Mouse (Mus musculus): Measurements from ENCODE around the gene Unc93b1.
A peak's percentile ranks its signal among the peaks of the same experiment; 100 is the strongest.
"Not testable (repeated sequence)": the region's sequence is repeated elsewhere in the genome, so short reads cannot be mapped to it uniquely, and the experiment has no call there.

The Unc93b1 gene

DNA sequence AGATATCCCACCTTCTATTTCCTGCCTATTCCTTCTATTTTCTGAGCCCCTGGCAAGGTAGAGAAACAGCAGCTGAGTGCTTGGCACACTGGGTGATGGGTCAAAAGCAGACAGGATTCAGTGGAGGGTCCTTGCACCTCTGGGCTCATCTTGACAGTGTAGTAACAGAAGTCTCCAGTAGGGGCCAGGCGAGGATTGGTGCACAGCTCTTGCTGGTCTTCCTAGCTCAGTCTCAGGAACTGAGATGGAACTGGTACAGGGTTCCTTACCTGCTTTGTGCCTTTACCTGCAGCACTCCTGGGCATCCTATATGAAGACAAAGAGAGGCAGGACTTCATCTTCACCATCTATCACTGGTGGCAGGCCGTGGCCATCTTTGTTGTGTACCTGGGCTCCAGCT is 11.7 kb downstream of the Unc93b1 start:
- peak; percentile 77 for DNase-seq (ENCODE audit: low read depth, low spot score)

DNA sequence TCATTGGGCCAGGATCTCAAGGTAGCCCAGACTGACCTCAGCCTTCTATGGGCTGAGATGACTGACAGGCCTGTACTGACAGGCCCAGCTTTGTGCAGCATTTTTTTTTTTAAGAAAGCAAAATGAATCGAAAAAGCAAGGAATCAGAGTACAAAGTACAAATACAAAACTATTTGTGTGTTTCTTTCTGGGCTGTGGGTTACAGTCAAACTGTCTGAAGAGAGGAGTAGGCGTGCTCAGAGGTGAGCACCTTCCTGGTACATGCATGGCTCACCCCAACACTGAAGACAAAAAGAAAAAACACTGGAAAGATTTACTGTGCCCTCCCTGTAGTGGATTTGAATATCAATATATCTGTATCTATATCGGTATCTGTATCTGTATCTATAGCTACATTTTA is 12.8 kb downstream of the Unc93b1 start:
- no peak for DNase-seq (ENCODE audit: low read depth, low spot score)

DNA sequence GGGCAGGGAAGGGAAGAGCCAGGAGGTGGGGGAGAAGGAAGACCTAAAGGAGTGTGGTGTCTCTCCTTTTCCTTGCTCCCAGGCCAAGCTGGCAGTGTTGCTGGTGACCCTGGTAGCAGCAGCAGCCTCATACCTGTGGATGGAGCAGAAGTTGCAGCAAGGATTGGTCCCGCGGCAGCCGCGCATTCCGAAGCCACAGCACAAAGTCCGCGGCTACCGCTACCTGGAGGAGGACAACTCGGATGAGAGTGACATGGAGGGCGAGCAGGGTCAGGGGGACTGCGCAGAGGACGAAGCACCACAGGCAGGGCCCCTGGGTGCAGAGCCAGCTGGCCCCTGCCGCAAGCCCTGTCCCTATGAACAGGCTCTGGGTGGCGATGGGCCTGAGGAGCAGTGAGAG is 13.6 kb downstream of the Unc93b1 start:
- no peak for DNase-seq (ENCODE audit: low read depth, low spot score)

DNA sequence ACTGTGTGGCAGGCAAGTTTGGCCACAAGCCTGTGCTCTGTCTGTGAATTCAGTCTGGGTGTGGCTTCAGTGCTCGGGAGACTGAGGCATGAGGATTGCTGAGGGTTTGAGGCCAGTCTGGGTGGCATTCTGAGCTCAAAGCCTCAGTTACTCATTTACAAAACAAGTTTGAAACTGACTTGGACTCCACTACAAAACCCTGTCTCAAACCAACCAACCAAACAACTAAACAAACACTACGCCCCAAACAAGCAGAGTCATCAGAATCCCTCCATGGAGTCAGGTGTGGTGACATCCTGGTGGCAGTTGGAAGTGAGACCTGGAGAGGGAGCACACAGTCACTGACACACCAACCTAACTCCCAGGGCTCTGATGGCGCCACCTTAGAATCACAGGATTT is 15.3 kb downstream of the Unc93b1 start:
- no peak for DNase-seq (ENCODE audit: low read depth, low spot score)

DNA sequence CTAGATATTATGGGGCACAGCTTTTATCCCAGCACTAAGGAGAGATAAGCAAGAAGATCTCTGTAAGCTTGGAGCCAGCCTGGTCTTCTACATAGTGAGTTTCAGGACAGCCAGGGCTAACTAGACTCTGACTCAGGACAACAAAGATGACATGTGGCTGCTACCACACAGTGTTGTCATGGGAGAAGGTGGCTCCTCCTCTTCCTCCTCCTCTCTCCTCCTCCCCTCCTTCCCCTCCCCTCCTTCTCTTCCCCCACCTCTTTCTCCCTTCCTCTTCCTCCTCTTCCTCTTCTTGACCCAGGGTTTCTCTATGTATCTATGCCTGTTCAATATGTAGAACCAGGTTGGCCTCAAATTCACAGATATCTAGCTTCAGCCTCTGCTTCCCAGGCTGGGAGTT is 16.5 kb downstream of the Unc93b1 start:
- no peak for DNase-seq (ENCODE audit: low read depth, low spot score)

DNA sequence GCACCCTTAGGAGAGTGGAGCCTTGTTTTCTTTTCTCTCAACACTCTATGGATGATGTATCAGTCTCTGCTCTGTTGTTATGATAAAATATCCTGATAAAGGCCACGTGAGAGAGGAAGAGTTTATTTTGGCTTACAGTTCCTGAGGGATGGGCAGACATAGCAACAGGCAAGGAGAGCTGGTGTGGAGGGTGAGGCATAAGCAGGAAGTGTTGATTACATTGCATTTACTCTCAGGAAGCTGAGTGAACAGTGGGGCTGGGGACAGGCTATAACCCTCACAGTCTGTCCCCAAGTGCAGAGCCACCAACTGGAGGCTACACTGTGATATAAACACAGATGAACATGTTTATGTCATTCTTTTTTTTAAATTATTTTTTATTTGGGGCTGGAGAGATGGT is 17.1 kb downstream of the Unc93b1 start:
- no peak for DNase-seq (ENCODE audit: low read depth, low spot score)

DNA sequence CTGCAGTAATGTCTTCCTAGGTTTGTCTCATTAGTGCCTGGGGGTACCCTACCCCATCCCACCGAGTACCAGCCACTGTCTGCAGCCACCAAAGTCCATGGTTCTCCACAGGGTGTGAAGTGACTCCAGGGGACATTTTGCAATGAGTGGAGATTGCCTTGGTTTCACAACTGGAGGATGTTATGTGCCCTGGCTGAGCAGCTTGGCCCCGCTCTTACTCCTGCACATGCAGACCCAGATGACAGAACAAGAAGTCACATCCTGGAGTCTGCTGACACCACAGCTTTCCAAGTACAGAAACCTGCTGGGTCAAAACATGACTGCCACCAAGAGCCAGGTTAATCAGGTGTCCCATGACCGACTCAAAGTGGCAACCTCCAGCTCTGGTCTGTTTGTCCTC is 20.0 kb downstream of the Unc93b1 start:
- no peak for DNase-seq (ENCODE audit: low read depth, low spot score)

DNA sequence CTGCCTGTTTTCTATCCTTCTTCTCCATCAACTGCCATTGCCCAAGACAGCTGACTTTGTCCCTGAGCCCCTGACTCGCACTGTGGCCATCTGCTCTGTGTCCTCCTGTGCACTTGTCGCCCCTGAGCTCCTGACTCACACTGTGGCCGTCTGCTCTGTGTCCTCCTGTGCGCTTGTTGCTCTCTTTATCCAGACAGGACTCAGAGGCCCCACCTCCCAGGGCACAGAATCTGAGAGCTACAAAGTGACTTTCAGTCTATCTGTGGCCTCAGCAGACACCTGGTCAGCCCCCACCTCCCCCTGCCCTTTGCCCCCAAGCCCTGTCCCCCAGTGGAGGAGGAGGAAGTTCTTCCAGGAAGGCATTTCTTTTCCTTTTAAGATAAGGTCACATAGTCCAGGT is 20.8 kb downstream of the Unc93b1 start:
- DNase-seq (ENCODE audit: low read depth, low spot score) = peak; percentile 62

DNA sequence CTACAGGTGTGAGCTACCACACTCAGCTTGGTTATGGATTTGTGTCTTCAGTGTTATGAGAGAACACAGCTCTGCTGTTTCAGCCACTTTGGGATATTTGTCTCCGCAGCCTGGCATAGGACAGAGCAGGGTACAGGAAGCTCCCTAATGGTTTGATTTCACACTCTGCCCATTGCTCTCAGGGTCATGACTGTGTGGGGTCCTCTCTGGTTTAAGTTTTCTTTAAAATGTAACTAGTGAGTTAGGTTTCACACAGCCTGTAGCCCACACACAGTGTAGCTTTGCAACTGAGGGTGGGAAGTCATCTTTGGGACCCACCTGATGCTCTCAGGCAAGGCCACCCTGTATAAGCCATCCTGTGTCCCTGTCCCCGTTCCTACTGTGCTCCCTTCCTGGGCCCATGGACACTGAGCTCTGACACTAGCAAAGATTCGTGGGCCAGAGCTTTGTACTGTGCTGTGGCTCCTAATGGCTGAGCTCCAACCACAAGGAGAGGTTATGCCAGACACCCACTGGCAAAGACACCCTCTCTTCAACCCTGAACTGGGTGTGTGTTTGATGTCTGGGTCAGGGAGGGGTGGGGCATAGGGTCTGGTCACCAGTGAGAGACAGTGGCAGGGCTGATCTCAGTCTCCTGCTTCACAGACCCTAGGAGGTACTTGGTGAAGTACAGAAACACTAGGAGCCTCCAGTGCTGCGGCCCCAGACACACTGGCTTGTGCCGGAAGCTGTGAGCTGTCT is 22.5 kb downstream of the Unc93b1 start:
- not testable (repeated sequence) for DNase-seq (ENCODE audit: low read depth, low spot score)

DNA sequence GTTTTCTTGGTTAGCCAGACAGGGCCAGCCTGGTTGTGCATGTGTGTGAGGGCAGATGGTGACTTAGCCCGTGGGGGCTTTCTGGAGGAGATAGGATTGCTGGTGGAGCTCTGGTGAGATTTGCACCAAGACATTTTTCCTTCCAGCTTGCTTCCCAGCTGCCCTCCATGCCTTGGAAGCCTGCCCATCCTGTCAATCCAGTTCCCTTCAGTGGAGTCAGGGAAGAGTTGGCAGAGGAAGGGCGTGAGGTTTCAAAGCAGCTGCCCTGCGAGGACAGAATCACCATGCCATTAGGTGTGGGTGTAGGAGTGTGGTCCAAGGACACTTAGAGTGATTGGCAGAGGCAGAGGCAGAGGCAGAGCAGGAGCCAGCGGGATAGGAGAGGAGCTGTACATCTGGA is 23.5 kb downstream of the Unc93b1 start, which contains the start of gene Aldh3b3:
Gene Aldh3b3, plus strand, starts transcription at position 176 of the 400 bp plus-strand sequence.
- DNase-seq (ENCODE audit: low read depth, low spot score) = peak; percentile 22

DNA sequence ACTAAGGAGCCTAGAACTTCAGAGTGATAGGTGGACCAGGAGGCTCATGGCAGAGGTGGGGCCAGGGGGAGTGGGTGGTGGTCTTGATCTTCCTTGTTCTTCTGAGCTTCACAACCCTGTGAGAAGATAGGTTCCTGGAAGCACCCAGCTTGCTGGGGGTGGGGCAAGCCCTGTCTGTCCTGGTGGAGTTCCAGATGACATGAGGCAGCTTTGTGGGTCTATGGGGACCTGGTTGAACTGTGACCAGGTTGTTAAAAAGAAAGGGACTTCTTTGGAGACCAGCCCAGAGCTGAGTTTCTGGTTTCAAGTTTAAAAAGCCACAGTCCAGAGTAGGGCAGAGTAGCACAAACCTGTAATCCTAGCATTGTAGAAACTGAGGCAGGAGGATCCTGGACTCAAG is 24.0 kb downstream of the Unc93b1 start:
- DNase-seq (ENCODE audit: low read depth, low spot score) = no peak

DNA sequence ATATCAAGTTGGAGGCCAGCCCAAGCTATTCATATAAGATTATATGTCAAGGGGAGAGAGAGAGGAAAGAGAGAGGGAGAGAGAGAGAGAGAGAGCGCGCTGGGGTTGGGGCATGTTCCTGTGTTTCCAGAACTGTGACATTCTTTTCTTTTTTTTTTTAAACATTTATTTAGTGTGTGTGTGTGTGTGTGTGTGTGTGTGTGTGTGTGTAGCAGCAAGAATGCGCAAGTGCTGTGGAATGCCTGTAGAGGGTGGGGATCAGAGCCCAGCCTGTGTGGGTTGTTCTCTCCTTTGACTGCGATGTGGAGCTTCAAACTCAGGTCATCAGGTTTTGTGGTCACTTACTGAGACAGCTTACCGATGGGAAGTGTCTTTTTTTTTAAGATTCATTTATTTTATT is 25.2 kb downstream of the Unc93b1 start:
- DNase-seq (ENCODE audit: low read depth, low spot score) = no peak

DNA sequence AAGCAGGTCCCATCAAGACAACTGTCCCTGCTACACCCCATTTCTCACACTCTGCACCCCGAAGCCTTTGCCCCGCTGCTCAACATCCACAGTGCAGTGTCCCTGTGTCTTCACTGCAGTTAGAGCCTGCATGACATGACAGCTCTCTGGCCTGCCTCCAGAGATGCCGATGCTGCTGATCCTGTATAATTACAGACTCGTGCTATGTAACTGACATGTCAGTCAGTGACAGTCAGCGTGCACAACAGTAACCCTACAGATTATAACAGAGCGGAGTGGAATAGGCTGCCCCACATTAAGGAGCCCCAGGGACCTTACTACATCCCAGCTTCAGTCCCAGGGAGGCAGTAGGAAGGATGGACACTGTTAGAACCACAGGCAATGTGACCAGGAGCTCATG is 26.8 kb downstream of the Unc93b1 start:
- not testable (repeated sequence) for DNase-seq (ENCODE audit: low read depth, low spot score)

DNA sequence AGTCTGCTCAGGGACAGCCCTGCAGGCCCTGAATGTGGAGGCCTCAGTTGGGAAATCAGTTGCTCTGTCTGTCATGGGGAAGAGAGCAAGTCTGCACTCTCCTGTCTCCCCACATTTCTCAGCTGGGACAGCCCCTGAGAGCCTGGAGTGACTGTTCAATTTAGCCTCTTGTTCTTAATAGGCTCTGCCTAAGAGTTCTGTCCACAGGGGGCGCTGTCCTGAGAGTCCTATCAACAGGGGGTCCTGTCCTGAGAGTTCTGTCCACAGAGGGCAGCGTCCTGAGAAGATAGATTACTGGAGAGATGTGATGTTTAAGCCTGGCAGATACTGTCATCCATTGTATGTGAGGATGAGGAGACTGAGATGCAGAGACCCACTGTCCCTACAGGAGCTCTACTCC is 27.5 kb downstream of the Unc93b1 start:
- DNase-seq (ENCODE audit: low read depth, low spot score) = peak; percentile 22

DNA sequence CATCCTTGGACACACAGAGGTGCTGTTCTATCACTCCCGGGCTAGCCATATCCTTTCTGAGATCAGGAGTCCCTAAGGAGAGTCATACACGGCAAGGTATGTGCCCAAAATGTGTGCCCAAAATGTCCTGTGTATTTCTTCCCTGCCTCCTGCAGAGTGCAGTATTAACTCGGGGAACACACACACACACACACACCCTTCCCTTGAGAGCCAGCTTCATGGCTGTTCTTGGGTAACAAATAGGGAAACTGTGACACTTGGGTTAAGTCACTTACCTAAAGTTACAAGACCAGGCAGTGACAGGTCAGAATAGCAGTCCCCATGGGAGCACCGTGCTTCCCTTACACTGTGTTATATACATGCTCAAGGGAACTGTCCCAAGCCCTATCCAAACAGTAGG is 29.0 kb downstream of the Unc93b1 start:
- DNase-seq (ENCODE audit: low read depth, low spot score) = no peak

DNA sequence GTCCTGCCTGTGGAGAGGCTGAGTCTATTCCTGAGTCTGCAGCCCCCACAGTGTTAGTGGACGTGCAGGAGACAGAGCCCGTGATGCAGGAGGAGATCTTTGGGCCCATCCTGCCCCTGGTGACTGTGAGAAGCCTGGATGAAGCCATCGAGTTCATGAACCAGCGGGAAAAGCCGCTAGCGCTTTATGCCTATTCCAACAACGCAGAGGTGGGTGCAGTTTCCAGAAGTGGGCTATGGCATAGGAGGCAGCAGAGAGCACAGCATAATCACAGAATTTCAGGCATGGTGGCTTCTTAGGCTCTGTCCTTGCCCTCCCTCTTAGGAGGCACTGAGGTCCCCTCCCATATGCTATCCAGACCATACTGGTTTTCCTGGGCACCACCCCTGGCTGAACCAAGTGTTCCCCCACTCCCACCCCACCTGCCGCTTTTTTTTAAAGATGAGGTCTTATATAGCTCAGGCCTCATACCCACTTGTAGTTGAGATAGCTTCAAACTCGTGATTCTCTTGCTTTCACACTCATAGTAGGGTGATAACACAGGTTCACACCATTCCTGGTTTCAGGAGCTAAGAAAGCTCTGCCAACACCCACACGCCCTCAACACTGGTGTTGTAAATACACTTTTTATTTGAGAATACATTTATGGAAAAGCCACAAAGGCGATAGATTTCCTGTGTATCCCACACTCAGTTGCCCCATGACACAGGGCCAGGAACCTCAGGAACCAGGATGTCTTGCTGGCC is 31.5 kb downstream of the Unc93b1 start:
- DNase-seq (ENCODE audit: low read depth, low spot score) = peak; percentile 56

DNA sequence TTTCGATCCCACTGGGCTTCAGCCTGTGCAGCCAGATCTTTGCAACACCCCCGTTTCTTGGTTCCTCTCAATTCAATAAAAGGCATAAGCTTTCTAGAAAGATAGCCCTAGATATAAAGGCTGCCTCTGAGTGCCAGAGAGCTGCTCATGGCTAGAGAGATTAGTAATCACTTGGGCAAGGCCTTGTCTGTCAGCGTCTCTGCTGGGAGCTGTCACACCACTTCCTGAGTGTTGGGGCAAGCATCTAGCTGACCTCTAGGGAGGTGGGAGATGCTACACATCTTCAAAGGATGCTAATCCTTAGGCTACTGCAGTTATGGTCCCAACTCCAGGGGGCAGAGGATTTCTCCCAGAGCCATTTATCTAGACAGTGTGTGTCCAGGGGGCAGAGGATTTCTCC is 32.3 kb downstream of the Unc93b1 start:
- DNase-seq (ENCODE audit: low read depth, low spot score) = no peak

DNA sequence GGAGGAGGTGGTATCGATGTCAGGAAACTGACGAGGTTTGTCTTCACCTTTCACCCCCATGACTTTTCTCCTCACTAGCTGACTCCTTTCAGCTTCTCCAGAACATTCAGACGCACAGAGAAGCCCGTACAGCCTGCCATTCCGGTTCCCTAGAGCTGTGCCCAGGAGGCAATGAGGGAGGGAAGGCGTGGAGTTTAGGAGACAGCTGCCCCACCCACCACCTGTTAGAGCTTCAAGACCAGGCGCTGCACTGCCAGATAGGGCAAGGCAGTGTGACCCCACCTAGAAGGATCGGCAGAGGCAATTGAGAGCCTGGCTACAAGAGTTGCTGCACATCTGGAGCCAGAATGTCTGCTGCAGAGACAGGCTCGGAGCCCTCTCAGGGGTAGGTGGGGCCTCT is 37.2 kb downstream of the Unc93b1 start, which contains the start of gene Aldh3b2:
Gene Aldh3b2, plus strand, starts transcription at position 100 of the 400 bp plus-strand sequence.
- DNase-seq (ENCODE audit: low read depth, low spot score) = no peak

DNA sequence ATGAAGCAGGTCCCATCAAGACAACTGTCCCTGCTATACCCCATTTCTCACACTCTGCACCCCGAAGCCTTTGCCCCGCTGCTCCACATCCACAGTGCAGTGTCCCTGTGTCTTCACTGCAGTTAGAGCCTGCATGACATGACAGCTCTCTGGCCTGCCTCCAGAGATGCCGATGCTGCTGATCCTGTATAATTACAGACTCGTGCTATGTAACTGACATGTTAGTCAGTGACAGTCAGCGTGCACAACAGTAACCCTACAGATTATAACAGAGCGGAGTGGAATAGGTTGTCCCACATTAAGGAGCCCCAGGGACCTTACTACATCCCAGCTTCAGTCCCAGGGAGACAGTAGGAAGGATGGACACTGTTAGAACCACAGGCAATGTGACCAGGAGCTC is 39.6 kb downstream of the Unc93b1 start:
- not testable (repeated sequence) for DNase-seq (ENCODE audit: low read depth, low spot score)

DNA sequence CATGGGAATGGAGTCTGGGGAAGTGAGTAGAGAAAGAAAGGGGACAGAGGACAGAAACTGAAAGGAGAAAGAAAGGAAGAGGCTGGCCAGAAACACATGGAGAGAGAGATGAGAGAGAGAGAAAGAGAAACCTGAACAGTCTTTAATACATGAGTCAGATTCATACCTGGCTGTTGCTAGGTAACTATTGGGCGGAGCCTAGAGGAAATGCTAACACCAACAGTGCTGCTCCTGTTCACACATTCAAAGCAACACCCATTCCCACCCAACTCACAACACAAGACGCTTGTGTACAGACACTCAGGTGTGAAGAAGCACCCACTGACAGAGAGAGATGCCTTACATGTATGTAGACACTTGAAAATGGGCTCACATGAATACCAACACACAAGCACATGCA is 40.9 kb downstream of the Unc93b1 start:
- DNase-seq (ENCODE audit: low read depth, low spot score) = no peak

DNA sequence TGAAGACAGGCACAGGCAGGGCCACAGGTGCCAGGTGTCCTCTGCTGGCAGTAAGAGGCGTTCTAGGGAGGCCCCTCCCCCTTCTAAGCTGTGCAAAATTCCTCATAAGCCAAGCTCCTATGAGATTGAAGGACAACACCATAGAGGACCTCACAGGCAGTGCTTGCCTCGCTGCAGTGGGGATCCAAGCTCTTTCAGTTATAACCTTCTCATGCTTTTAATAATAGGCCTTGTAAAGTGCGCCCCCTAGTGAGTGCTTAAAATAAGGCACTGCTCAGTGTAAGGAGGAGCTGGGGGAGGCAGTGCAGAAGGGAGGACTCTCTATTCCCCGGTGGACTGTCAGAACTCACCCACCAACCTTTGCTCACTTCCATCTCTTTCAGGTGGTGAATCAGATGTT is 45.3 kb downstream of the Unc93b1 start:
- DNase-seq (ENCODE audit: low read depth, low spot score) = peak; percentile 92

DNA sequence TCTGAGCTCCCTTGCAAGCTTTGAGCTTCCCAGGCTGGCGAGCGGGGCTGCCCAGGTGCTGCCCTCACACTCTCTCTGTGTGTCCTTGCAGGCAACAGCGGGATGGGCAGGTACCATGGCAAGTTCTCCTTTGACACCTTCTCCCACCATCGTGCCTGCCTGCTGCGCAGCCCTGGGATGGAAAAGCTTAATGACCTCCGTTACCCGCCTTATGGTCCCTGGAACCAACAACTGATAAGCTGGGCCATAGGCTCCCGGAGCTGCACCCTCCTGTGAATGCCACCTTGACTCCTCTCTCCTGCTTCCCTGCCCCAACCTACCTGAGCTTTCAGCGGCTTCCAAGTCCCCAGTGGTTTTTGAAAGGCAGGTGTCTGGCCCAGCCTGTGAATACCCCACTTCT is 45.9 kb downstream of the Unc93b1 start:
- DNase-seq (ENCODE audit: low read depth, low spot score) = no peak

DNA sequence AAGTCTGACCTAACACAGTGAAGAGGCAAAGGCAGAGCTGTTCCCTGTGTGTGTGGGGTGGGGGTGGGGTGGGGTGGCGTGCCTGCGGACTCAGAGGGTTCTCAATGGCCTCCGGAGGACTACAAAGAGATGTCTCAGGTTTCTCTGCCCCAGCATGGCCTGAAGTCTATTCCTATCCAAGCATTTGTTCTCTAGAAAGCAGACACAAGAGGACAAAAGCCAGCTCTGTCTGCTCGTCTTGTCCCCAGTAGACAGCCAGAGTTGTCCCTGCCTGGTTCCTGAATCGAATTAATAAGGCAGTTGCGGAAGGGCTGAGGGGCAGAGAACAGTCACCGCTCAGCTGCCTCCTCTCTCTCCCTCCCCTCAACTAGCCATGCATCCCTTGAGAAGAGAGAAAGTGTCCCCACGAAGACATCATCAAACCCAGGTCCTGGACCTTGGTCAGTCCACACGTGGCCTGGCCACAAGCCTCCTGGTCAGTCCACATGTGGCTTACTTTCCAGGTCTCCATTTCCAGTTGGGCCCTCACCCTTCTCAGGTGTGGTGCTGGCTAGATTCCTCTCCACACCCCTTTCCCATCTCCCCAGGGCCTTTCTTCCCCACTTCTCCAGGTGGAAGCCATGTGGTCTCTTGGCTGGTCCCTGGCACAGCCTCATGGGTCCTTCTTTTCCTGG is 48.7 kb downstream of the Unc93b1 start:
- peak; percentile 82 for DNase-seq (ENCODE audit: low read depth, low spot score)

All from brain, adult 2 months (tissue).